Mouse (Mus musculus) testis, postnatal 10 days (tissue): ENCODE results near the gene Mccc2.
A peak's percentile ranks its signal among the peaks of the same experiment; 100 is the strongest.

ENCODE experiments used
- DNase-seq: peaks from one replicate; pipeline ENCODE4 v3.0.0; 2021; ENCODE audit warnings: low spot score

Gene Mccc2

GRCm38 (mm10) chr13:100014906-100015895 lies at the start of gene Mccc2:
Gene Mccc2, minus strand, starts transcription at chr13:100015639.
- peak; percentile 84 for DNase-seq

DNA sequence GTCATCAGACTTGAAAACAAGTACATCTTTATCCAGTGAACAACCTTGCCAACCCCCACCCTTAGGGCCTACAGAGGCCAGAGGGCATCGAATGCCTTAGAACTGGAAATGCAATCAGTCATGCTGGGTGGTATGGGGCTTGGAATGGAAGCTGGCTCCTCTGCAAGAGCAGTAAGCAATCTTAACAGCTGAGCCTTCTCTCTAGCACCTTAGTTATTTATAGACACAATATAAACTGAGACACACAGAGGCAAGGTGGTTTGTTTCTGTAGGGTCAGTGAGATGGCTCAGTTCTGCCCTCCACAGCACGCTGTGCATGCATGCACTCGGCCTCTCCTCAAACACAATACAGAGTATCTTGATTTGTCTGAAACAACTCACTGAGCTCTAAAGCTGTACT lies 48.5 kb upstream of the Mccc2 start:
- no peak for DNase-seq

DNA sequence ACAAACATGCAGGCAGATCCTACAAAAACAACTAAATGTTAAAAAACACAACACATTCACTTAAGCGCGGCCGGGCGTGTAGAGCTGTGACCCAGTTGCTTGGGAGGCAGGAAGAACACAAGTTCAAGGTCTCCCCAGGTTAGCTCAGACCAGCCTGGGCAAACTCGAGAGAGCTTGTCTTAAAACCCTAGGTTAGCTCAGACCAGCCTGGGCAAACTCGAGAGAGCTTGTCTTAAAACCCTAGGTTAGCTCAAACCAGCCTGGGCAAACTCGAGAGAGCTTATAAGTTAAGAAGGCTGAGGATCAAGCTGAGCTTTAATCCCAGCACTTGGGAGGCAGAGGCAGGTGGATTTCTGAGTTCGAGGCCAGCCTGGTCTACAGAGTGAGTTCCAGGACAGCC lies 42.3 kb upstream of the Mccc2 start:
- peak; percentile 42 for DNase-seq

- no peak for DNase-seq
Observed at GRCm38 (mm10) chr13:100026013-100026412, 10.6 kb upstream of the Mccc2 start.

DNA sequence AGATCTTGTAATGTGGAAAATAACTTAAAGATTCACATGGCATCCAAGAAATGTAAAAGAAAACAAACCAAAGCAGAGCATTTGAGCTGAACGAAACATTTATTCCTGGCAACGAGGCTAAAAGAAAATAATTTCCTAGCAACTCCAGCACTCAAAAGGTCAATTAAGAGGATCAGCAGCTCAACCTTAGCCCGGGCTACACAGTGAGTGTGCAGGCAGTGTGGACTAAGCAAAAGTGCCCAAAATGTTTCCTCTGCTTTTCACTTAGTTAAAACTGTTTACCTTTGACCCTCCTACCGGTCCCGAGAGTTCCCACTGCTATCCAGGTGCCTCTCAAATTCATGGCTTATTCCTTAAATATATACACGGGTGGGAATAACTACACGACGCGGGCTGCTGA lies 1.5 kb upstream of the Mccc2 start:
- DNase-seq = no peak

DNA sequence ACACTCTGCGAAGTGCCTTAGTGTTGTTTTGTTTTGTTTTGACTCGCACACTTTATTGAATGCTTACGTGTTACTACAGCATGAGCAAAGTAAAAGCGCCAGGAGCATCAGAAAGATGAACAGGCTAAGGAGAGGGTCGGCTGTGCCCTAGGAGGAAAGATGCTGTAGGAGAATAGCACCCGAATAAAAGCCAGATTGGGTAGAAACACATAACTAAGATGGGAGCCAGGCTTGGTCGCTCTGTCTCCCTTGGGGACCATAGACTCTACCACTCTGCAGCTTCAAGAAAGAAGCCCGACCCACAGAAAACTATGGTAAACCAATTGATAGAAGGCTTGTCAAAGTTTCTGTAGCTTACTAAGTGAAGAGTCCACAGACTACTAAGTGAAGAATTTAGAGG lies 498 bp upstream of the Mccc2 start:
- DNase-seq = no peak

- DNase-seq = no peak
Observed at GRCm38 (mm10) chr13:100005911-100006496, 9.4 kb downstream of the Mccc2 start.

DNA sequence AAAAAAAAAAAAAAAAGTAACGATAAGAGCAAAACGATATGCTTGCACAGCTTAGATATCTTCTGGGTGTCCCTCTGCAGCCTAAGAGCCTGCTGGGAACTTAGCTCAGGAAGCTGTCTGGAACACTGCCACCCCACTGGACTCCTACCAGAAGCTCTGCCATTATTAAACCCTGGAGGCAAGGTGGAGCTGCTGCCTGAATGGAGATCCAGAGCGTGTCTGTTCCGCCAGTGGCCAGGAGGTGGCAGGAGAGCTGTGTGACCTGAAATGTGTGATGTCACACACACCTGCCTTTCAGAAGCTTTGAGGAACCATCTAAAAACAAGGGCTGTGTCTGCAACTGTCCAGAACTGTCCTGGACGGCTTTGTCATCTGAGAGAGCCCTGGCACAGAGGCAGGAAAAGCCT lies 13.6 kb downstream of the Mccc2 start:
- peak; percentile 89 for DNase-seq

DNA sequence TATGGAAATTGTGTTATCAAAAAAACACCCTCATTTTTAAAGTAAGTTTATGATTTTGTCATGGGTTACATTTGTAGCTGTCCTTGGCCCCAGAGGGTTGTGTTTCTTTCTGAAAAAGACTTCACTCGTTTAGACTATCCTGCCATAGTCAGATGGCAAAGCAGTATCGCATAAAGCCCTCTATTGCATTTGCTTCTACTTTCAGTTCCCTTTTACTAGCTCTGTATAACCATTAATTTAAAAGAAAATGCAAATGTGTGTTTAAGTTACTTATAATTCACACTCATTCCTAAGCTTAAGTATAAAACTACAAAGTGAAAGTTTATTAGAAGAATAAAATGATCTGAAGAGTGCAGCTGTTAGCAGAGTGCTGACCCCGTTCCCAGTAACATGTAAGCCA lies 16.4 kb downstream of the Mccc2 start:
- no peak for DNase-seq

DNA sequence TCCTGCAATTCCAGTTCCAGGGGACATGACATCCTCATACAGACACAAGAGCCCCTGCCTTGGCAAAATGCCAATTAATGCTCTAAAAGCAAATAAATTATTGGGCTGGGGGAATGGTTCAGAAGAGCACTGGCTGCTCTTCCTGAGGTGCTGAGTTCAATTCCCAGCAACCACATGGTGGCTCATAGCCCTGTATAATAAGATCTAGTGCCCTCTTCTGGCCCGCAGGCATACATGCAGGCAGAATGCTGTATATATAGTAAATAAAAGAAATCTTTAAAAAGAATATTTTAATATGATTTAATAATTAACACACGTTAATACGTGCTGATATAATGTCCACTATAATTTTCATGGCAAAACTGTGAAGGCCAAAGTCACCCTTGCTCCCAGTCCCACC lies 17.3 kb downstream of the Mccc2 start:
- no peak for DNase-seq

- no peak for DNase-seq
Observed at GRCm38 (mm10) chr13:99989592-99989991, 25.8 kb downstream of the Mccc2 start.

- no peak for DNase-seq
Observed at GRCm38 (mm10) chr13:99983320-99983719, 32.1 kb downstream of the Mccc2 start.

GRCm38 (mm10) chr13:99979406-99979805 lies 36.0 kb downstream of the Mccc2 start:
- no peak for DNase-seq

GRCm38 (mm10) chr13:99970089-99970488 lies 45.4 kb downstream of the Mccc2 start:
- no peak for DNase-seq

DNA sequence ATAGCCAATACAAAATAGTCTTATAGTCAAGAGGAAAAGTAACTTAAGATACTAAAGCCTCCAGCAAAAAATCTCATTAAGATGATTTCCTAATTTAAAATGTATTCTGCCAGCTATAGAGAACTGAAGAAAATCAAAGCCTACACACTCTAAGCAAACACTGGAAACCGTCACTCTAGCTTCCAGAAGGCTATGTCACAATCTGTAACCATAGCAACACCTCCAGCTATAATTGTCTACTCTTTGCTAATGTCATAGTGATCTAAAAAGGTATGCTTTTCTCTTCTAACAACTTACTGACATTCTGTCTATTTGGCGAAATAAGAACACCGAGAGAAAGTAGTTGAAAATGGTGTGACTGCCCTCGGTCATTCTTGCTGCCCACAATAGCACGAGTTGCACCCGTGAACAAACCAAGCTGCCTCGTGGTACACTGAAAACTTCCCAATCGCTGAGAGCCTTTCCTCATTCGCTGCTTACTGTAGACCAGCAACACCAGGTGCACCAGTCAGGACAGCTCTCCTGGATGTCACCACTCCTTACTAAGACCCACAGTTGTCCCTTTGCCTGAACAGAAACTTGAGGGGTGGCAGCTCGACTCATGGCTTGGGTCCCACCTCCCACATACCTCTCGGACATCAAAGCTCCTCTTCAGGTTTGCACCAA lies 48.3 kb downstream of the Mccc2 start:
- DNase-seq = no peak

- no peak for DNase-seq
Observed at GRCm38 (mm10) chr13:99963814-99964213, 51.6 kb downstream of the Mccc2 start.

DNA sequence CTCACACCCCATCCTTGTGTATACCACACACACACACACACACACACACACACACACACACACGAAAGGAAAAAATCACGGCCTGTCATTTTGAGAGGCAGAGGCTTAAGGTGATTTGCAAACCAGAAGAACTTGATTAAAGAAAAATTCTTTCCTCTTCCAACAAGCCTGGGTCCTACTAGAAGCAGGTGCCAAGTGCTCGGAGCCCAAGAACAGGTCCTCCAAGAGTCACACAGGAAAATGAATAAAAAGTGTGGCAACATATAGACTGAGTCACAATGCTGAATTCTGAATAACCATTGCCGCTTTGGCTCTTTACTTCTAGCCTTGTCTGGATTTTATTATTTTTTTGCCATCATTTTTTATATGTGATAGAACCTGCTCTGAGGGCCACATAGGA lies 53.8 kb downstream of the Mccc2 start:
- no peak for DNase-seq

- DNase-seq = no peak
Observed at GRCm38 (mm10) chr13:99955591-99955944, 59.9 kb downstream of the Mccc2 start.

DNA sequence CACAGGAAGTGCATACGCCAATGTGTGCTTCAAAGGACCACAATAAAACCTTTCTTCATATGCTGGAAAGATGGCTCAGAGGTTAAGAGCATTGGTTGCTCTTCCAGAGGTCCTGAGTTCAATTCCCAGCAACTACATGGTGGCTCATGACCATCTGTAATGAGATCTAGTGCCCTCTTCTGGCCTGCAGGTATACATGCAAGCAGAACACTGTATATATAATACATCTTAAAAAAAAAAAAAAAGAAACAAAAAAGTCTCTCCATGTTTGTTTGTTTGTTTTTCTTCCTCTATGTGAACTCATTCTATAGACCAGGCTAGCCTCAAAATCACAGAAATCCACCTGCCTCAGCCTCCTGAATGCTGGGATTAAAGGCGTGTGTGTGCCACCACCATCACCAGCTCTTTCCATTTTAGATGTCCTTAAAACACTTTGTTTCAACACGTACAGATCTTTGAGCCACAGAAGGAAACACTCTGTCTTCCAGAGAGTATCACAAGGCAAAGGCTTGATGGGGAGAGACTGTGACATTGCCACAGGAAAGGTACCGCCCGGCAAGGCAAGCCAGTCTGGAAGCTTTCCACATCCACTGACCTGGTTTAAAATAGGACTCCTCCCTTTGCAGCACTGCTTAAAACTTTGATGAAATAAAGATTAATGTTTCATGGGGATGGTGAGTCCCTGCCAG lies 60.4 kb downstream of the Mccc2 start:
- no peak for DNase-seq

GRCm38 (mm10) chr13:99947417-99947816 lies 68.0 kb downstream of the Mccc2 start:
- no peak for DNase-seq

- no peak for DNase-seq
Observed at GRCm38 (mm10) chr13:99943525-99943924, 71.9 kb downstream of the Mccc2 start.

DNA sequence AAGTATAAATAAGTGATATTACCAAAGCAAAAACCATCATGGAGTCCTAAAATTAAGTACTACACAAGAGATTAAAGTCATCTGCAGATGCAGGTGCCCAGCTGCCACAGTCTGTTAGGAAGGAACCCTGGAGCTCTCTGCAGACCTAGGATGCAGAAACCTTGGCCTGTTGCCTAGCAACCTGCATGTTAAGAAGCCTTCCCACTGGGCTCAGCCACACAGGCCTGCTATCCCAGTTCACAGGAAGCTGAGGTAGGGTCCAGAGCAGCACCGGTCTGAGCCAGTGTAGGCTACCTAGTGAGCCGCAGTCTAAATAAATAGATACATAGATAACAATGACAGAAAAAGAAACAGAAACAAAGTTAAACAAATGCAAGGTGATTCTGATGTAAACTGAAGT lies 74.8 kb downstream of the Mccc2 start:
- peak; percentile 44 for DNase-seq

DNA sequence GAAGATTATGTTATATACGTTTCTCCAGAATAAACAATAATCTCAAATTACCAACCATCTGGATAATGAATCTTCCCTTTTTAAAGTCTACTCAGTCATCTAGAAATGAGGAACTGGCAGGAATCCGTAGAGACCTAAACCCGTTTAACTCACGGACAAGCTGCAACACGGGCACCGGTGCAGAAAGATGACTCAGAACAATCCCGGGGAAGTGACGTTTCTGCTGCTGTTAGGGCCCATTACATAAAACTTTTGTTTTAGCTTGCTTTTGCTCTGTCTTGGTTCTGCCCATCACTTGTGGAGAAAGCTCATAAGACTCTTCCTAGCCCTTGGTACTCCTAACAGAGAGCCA lies 76.1 kb downstream of the Mccc2 start:
- no peak for DNase-seq
